Mouse (Mus musculus) urinary bladder, postnatal 25 days (tissue): Measurements from ENCODE around the gene Creb3.
"Not testable (repeated sequence)": the region's sequence is repeated elsewhere in the genome, so short reads cannot be mapped to it uniquely, and the experiment has no call there.

Experiments
- DNase-seq: peaks from one replicate; pipeline ENCODE4 v3.0.0; 2022; ENCODE audit warnings: low spot score

Creb3 gene

GRCm38 (mm10) chr4:43583421-43583820, 21.3 kb downstream of the Creb3 start:
- DNase-seq: no peak

DNA sequence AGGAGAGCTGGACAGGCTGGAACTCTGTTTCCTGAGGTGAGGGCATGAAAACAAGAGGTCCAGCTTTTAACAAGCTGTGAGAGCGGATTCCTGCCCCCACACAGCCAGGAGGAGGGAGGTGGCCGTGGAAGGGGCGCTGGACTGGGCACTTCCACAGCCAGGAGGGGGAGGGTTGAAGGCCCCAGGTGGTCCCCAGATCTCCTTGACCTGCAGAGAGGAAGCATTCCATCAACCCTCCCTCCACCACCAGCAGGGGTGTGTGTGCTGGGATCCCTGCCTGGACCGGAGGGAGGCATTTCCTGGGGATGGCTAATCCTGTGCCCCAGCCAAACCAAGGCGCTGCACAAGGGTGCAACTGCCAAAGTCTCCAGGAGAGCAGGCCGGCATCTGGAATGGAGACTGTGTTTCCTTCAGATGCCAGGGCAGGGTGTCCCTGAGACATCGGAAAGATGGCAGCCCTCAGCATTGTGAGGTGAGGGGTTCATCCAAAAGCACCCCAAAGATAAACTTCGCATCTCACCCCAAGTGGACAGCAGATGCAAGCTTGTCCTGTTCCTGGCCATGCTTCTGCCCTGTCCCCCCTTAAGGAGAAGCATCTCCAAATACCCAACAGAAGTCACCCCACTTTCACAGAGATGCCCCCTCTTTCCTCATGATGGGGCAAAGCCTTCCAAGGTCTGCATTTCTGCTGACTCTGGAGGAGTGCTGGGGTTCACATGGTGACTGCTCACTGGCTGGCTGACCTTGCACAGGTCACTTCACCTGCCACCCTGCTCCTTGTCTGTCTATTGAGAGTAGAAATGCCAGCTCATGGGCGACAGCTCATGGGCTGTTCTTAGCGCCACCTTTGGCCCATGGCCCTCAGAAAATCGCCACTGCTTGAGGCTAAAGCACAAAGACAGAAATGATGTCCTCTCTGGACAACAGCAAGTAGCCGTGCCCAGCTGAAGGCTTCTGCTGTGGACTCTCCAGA, 22.6 kb downstream of the Creb3 start, which contains the start of gene Msmp:
Gene Msmp, minus strand, starts transcription at position 51 of the 973 bp plus-strand sequence.
- no peak for DNase-seq

- DNase-seq: no peak
Measured at GRCm38 (mm10) chr4:43585682-43586081, 23.6 kb downstream of the Creb3 start.

DNA sequence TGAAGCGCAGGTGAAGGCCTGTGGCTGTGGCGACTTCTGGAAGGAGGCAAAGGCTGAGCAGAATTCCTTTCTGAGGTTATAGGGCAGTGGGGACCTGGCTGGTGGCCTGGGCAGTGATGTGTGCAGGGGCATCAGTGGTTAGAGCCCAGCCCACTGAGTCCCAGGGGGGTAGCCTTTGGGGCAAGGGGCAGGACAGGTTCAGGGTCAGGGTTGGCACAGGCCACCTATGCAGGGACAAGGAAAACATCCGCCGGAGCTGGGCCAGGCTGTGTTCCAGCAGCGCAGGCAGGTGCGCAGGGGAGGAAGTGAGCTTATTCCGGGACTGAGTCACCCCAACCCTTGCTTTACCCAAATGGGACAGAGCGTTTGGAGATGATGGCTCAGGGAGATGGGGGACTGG, 24.3 kb downstream of the Creb3 start:
- DNase-seq: no peak

DNA sequence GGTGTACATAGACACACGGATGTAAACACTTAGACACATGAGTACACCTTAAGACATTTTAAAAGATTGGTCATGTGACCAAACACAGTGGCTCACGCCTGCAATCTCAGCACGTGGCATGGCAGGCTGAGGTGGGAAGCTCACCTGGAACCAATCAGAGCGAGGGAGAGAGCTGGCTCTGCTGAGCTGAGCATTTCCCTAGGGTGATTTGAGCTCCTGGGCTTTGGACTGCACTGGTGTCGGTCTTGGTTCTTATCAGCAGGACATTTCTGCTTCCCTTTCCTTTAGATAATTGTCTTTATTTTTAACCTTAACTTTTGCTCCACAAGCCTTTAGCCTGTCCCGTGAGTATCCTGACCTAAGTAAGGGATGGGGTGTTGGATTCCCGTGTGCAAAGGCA, 25.5 kb downstream of the Creb3 start:
- no peak for DNase-seq

GRCm38 (mm10) chr4:43591543-43591942, 29.4 kb downstream of the Creb3 start:
- no peak for DNase-seq

GRCm38 (mm10) chr4:43591961-43592360, 29.8 kb downstream of the Creb3 start:
- DNase-seq: no peak

DNA sequence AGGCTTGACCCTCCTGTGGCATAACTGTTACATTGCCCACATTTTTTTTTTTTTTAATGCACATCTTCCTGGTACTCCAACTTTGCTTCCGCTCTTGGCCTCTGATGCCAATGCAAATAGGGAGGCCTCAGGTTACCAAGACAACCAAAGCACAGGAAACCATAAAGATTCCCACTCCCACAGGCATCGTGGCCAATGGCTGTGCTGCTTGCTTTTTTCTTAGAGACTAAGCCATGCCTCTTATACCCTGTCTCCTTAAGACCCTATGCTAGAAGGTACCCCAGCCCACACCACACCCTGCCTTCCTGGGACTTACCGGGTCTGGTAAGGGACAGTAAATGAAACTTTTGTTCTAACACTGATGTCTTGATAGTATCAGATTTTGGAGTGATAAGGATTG, 31.3 kb downstream of the Creb3 start:
- DNase-seq: no peak

- DNase-seq: not testable (repeated sequence)
Measured at GRCm38 (mm10) chr4:43596597-43596996, 34.5 kb downstream of the Creb3 start.

DNA sequence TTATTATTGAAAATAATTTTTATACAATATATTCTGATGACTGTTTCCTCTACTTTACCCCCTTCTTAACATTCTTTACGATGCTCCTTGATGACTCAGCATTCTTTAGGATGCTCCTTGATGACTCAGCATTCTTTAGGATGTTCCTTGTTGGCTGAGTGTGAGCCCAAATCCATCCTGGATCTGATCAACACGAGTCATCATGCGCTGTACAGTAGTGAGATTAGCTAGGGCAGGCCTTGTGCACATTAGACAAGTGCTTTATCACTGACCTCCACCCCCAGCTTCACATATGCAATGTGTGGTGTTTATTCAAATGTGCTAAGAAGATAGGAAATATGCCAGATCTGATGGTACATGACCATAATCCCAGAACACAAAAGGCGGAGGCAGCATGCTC, 36.1 kb downstream of the Creb3 start:
- DNase-seq: no peak

DNA sequence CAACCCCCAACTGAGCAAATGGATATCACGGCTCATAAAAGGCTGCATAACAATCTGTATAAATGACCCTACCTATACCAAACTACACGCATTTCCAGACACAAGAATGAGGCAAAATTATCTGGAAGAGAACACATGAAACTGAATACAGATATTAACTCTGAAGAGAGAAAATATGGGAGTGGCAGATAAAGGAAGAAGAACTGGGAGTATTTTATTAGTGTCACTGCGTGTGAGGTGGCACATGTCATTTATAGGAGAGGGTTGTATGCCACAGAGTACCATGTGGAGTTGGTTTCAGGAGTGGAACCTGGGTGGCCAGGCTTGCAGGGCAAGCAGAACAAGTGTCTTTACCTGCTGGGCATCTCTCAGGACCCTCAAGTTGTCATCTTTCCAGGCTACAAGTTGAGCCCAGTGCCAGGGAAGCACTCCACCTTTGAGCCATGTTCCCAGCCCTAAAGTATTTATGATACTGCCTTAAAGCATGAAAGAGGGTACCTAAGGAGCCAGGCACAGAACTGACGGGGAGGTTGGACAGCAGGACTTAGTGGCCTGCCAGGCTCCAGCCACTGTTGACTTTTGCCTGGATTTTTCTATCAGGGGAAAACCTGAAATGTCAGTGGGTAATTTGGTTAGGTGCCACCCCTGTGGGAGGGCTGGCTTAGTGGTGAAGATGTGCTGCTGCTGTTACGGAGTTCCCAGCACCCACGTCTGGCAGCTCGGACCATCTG, 36.7 kb downstream of the Creb3 start:
- DNase-seq: no peak

GRCm38 (mm10) chr4:43600195-43600934, 38.2 kb downstream of the Creb3 start:
- DNase-seq: no peak

DNA sequence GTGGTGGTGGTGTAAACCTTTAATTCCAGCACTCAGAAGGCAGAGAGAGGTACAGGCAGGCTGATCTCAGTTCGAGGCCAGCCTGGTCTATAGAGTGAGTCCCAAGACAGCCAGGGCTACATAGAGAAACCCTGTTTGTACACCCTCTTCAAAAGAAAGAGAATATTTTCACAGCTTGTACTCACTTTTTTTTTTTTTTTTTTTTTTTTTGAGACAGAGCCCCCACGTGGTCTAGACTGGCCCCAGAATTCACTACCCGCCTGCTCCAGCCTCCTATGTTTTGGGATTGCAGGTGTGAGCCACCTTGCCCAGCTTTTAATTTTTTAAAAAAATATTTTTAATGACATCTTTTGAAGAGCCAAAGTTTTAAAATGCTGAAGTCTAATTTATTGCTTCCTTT, 42.0 kb downstream of the Creb3 start:
- no peak for DNase-seq

DNA sequence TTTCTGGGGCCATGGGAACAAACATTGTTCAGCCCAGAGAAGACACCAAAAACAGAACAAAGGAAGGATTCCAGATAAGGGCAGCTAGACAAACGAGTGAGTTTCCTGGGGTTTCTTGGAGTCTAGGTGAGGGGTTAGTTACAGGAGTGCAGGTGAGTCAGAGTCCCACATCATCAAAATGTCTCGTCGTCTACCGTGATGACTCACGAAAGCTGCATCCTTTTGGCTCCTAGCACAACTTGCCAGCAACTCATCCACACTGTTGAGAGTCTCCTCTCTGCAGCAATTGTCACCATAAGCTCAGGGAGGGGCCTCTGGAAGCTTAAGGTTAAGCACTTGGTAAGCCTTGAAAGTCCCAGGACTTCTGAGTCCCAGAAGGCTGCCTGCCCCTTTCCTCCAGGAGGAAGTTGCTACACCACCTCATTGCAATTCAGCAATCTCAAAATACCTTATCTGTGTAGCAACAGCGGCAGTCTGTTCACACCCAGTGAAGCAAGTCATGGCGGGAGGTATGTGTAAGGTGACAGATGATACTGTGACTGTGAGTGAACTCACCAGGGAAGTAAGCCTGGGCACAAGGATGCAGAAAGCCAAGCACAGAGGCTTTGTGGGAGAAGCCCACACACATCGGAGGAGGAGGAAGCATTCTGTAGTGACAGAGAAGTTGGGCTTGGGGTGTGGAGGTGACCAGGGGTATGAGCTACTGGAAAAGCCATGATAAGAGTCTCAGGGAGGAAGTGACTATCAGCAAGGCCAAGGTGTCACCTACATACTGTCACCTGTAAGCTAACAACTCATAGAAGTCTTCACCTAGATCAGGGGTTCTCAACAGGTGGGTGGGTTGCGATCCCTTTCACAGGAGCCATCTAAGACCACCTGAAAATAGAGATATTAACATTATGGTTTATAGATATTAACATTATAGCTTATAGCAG, 42.9 kb downstream of the Creb3 start:
- no peak for DNase-seq

DNA sequence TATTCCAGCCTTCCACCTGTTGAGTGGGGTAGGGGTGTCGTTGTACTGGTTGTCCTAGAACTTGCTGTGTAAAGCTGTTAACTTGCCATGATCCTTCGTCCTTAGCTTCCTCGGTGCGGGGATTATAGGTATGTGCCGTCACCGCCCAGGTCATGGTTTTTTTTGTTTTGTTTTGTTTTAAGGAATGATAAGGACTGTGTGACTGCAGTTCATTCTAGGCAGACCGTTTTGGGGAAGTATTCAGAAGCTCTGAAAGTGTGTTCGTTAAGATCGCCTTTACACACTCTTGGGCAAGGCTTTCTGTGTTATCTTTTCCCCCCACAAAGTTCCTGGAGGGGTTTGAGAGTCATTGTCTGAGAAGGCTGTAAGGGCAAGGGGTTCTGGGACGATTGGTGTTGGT, 50.4 kb downstream of the Creb3 start:
- DNase-seq: no peak

DNA sequence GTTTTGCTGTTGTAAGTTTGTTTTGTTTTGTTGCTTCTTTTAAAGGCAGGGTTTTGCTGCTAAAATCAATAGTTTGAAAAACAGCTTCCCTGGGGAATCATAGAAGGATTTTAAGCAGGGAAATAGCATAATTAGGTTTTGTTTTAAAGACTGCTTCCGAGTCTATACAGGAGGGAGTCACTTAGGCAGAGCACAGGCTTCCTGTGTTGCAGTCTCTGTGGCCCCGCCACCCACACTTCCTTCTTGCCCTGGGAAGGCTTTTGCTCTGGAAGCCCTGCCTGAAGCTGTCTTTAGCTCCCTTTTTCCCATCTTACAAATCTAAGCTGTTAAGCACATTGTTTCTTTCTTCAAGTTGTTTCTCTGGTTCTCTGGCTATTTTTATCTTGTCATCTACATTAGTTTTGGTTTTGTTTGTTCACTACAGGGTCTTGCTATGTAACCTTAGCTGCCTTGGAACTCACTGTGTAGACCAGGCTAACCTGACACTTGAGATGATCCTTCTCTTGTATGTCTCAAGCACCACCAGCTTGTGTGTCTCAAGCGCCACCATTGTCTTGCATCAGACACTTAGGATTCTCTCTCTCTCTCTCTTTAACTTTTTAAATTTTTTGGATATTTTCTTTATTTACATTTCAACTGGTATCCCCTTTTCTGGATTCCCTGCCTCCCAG, 51.1 kb downstream of the Creb3 start:
- DNase-seq: no peak
